Mouse (Mus musculus) neural tube, embryonic 14.5 days (tissue): ENCODE data around the gene Calu. TPM values are rescaled to one million over a fixed set of nuclear protein-coding genes. Genes with fewer than 3 reads are reported as not detected.

Source experiments
- ATAC-seq: fragments of 200-750 bp; cut with Nextera tagmentation; 2 replicates; pipeline ENCODE4 v1.8.0; 2017; ENCODE audit warnings: low read depth, mild to moderate bottlenecking, moderate TSS enrichment, moderate library complexity
- H3K27ac ChIP-seq: fragments of 300-500 bp; sonication (generic); 2 replicates; pipeline ENCODE4 v1.5.1; 2014; ENCODE audit warnings: low read depth, mild to moderate bottlenecking, control low read depth, low read length, moderate library complexity, mixed read lengths
- H3K27me3 ChIP-seq: fragments of 300-500 bp; sonication (generic); 2 replicates; pipeline ENCODE4 v1.6.1; 2014; ENCODE audit warnings: low read length; ENCODE audit not compliant: control insufficient read depth, insufficient read depth
- H3K36me3 ChIP-seq: fragments of 300-500 bp; sonication (generic); 2 replicates; pipeline ENCODE4 v1.6.1; 2014; ENCODE audit warnings: low read length, mixed read lengths; ENCODE audit not compliant: control insufficient read depth, insufficient read depth
- H3K4me1 ChIP-seq: fragments of 300-500 bp; sonication (generic); 2 replicates; pipeline ENCODE4 v1.6.1; 2014; ENCODE audit warnings: low read length; ENCODE audit not compliant: control insufficient read depth, insufficient read depth
- H3K4me2 ChIP-seq: fragments of 300-500 bp; sonication (generic); 2 replicates; pipeline ENCODE4 v1.6.1; 2014; ENCODE audit warnings: mild to moderate bottlenecking, low read depth, low read length, control low read depth
- H3K4me3 ChIP-seq: fragments of 300-500 bp; sonication (generic); 2 replicates; pipeline ENCODE4 v1.5.1; 2014; ENCODE audit warnings: low read depth, low read length, control low read depth, mixed read lengths
- H3K9ac ChIP-seq: fragments of 300-500 bp; sonication (generic); replicated peaks from 2 replicates; pipeline ENCODE4 v1.6.1; 2014; ENCODE audit warnings: low read depth, mild to moderate bottlenecking, control low read depth, low read length, mixed read lengths
- H3K9me3 ChIP-seq: fragments of 300-500 bp; sonication (generic); 2 replicates; pipeline ENCODE4 v1.6.1; 2016; ENCODE audit warnings: low read length; ENCODE audit not compliant: control insufficient read depth
- WGBS: fragments of 180-500 bp; shearing (Covaris S2); extraction: QIAGEN DNeasy Blood & Tissue Kit; methylation state at CpG from one replicate; pipeline ENCODE4 v1.1.7; 2014; 5-methylcytosine and 5-hydroxymethylcytosine counted together
- polyA plus RNA-seq: library from polyadenylated mRNA; unstranded; fragments of >200 nt; fragmentation: Nextera tagmentation; extraction: Ambion mirVana; gene quantifications from 2 replicates; pipeline ENCODE4 v1.2.1, GENCODE M21; 2014

Gene Calu
- polyA plus RNA-seq, 1 experiment from 2014 or later, result 141 TPM

DNA sequence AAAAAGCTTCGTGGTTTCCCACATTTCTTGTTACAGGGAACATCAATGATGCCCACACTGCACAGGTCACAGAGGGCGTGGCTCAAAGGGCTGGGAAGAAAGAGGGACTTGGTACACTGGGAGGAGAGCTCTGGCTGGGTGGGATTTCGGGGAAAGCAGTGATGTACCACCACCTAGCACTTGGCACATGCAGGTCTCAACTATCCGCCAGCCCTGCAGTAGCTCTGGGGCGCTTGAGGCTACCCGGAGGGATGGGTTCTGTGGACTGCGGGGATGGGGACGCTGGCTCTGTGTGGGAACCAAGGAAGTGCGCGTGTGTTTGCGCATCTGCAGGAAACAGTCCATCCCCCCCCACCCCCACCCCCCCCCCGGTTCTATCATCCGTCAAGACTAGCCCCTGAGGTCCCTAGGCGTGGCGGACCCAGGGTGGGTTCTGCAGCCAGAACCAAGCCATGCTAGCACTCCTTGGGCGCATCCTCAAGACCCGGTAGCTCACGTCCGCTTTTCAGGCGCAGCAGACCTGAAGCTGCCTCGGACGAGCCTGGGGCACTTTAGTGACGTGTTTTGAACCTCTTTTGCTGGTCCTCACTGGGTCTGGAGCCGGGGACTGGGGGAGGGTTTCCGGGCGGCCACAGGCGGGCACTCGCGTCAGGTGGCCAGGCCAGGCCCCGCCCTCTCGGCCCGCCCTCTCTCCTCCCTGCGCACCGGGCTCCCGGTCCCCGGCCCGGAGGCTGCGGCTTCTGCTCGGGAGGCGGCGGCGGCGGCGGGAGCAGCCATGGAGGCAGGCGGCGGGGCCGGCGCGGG lies 48.2 kb downstream of the Calu start, which contains the start of gene Ccdc136:
Gene Ccdc136, plus strand, starts transcription at position 400 of the 804 bp plus-strand sequence.
- WGBS, result 1% methylated on average over 42 of the region's 49 CpGs

DNA sequence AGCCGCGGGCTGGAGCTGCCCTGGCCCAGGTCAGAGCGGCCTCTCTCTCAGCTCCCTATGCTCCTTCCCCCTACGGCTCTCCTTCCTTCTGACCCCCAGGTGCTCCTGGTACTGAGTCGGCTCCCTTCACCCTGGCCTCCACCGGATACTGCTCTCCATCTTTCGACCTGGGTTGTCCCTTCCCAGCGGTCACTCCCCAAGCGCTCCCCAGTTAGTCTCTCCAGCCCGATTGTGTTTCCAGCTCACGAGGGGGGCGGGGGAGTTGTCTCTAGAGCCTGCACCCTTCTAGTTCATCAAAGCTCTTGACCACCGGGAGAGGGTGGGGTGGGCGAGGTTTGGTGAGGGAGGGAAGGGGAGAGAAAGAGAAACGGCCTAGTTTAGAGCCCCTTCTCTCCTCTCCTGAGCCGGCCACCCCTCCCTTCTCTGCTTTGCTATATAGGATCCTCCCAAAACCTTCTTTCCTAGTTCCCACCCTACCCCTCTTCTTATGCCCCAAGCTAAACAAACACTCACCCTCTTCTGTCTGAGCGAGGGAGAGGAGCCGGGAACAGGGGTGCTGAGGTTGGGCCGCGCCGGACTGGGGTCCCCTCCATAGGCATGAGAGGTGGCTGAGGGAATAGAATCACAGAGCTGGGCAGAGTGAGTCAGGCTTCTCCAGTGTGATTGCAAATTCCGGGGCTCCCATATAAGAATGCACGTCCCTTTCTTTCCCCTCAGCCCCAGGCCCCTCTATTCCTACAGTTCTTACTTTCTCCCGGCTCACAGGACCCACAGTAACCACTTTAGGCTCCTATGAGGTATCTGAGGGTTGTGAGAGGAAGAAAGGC lies 49.1 kb downstream of the Calu start:
- peak overlapping the region; percentile 72 for H3K27ac ChIP-seq
- H3K27me3 ChIP-seq, result no peaks in the 10 kb centered on the region; the same call in 1 of the 2 replicates
- 2% methylated on average over 20 of the region's 24 CpGs for WGBS
- H3K9ac ChIP-seq, result peak overlapping the region; percentile 72
- H3K36me3 ChIP-seq, result no peaks in the 10 kb centered on the region
- H3K4me2 ChIP-seq, result peak overlapping the region; percentile 70
- no peaks in the 10 kb centered on the region for H3K4me1 ChIP-seq
- H3K9me3 ChIP-seq, result no peaks in the 10 kb centered on the region
- H3K4me3 ChIP-seq, result peak overlapping the region; percentile 64
- peak; percentile 77 for ATAC-seq

More for the DNA sequence above, 48.2 kb downstream of the Calu start, which contains the start of gene Ccdc136:
- Histone ChIP-seq H3K4me2 (peak within 1 kb of the TSS; percentile 70), H3K9me3 (no peaks in the 10 kb centered on the region), H3K27ac (peak within 1 kb of the TSS; percentile 72), H3K4me1 (no peaks in the 10 kb centered on the region), H3K36me3 (no peaks in the 10 kb centered on the region), H3K4me3 (peak within 1 kb of the TSS; percentile 64), H3K9ac (peak within 1 kb of the TSS; percentile 72), H3K27me3 (no peaks in the 10 kb centered on the region; the same call in 1 of the 2 replicates)
- peak; percentile 94 for ATAC-seq

DNA sequence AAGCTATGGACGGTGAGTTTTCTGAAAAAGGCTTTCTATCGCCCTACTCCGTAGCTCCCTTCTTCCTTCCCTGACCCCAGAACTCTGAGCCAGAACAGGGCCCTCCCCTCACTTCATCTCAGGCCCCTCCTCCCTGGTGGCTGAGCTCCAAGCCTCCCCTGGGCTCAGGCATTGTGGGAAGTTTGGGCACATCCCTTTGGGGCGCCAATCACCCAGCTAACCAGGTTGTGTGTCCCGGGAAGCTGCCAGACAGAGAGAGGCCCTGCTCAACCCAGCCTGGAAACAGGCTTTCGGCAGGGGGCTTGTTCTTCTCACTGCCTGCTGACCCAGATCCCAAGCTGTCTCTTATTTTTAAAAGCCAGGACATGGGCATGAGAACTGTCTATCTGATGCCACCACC lies 49.7 kb downstream of the Calu start:
- Histone ChIP-seq H3K27ac (peak overlapping the region; percentile 72), H3K4me1 (no peaks in the 10 kb centered on the region), H3K4me3 (peak overlapping the region; percentile 64), H3K9me3 (no peaks in the 10 kb centered on the region), H3K4me2 (peak overlapping the region; percentile 70), H3K27me3 (no peaks in the 10 kb centered on the region; the same call in 1 of the 2 replicates), H3K36me3 (no peaks in the 10 kb centered on the region), H3K9ac (peak overlapping the region; percentile 72)
- peak; percentile 33; the same call in 1 of the 2 replicates for ATAC-seq
- WGBS, result 10% methylated on average over 6 of the region's 6 CpGs

DNA sequence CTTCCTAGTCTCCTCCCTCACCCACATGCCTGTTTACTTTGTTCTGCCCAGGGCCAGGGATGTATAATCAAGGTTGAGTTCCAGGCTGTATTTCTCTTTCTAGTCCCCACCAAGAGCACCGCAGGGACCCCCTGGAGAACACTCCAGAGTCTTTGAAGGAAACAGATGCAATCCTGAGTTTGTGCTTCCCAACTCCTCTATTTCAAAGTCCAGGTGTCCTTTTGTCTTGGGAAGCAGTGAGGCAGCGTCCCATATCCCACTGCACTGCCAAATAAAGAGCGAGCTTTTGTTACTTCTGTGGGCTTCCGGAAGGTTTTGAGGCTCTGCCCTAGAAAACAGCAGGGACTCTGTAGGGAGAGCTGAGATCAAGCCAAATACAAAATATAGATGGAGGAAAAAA lies 52.0 kb downstream of the Calu start:
- Histone ChIP-seq H3K27ac (no peak overlapping the region), H3K36me3 (no peaks in the 10 kb centered on the region)
- 64% methylated on average over 4 of the region's 4 CpGs for WGBS

GRCm38 (mm10) chr6:29402693-29403342 lies 54.9 kb downstream of the Calu start:
- no peak for ATAC-seq
- Histone ChIP-seq H3K36me3 (no peaks in the 10 kb centered on the region), H3K27ac (no peak overlapping the region), H3K9me3 (no peaks in the 10 kb centered on the region), H3K4me1 (no peaks in the 10 kb centered on the region), H3K27me3 (no peaks in the 10 kb centered on the region), H3K4me2 (no peak overlapping the region), H3K9ac (no peak overlapping the region), H3K4me3 (no peak overlapping the region)
- 9% methylated on average over 34 of the region's 34 CpGs for WGBS

More for the DNA sequence above, 52.0 kb downstream of the Calu start:
- Histone ChIP-seq H3K4me2 (no peak overlapping the region), H3K9ac (no peak overlapping the region), H3K4me3 (no peak overlapping the region), H3K27me3 (no peaks in the 10 kb centered on the region; the same call in 1 of the 2 replicates), H3K4me1 (no peaks in the 10 kb centered on the region), H3K9me3 (no peaks in the 10 kb centered on the region)
- ATAC-seq, result no peak

DNA sequence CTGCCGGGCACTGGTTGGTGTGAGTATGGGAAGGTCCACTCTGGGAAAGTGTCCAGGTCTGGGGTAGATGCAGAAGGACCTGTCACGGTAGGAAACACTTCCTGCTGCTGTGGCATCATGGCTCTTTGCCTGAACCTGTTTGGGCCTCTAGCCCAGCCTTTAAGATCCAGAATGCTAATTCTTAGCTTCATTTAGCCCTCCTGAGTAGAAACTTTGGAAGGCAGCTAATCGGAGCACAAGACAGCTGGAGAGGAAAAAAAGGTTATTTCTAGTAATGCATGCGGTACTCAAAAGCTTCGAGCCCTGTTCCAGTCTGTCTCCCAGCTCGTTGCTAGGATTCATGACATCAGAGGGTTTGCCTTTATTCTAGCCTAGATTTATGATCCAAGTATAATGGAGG lies 58.5 kb downstream of the Calu start:
- Histone ChIP-seq H3K9ac (no peak overlapping the region), H3K4me1 (no peaks in the 10 kb centered on the region), H3K9me3 (no peaks in the 10 kb centered on the region), H3K27me3 (no peaks in the 10 kb centered on the region), H3K4me3 (no peak overlapping the region), H3K27ac (peak overlapping the region; percentile 55), H3K36me3 (peaks cover 13% of the 10 kb centered on the region; the same call in 1 of the 2 replicates), H3K4me2 (no peak overlapping the region)
- ATAC-seq, result peak; percentile 58; the same call in 1 of the 2 replicates
- WGBS, result 32% methylated on average over 6 of the region's 6 CpGs

GRCm38 (mm10) chr6:29415446-29415845 lies 67.6 kb downstream of the Calu start:
- Histone ChIP-seq H3K4me3 (no peak overlapping the region), H3K9me3 (no peaks in the 10 kb centered on the region), H3K36me3 (peaks cover 11% of the 10 kb centered on the region), H3K4me1 (no peaks in the 10 kb centered on the region), H3K27me3 (no peaks in the 10 kb centered on the region), H3K27ac (no peak overlapping the region), H3K9ac (no peak overlapping the region), H3K4me2 (no peak overlapping the region)
- no peak for ATAC-seq
- 89% methylated on average over 9 of the region's 9 CpGs for WGBS

GRCm38 (mm10) chr6:29420596-29420995 lies 72.7 kb downstream of the Calu start:
- no peaks in the 10 kb centered on the region for H3K9me3 ChIP-seq
- ATAC-seq, result no peak
- 88% methylated on average over 2 of the region's 2 CpGs for WGBS
- no peak overlapping the region for H3K4me2 ChIP-seq
- H3K4me1 ChIP-seq, result no peaks in the 10 kb centered on the region
- no peak overlapping the region for H3K9ac ChIP-seq
- no peaks in the 10 kb centered on the region for H3K27me3 ChIP-seq
- peaks cover 4% of the 10 kb centered on the region; the same call in 1 of the 2 replicates for H3K36me3 ChIP-seq
- no peak overlapping the region for H3K4me3 ChIP-seq
- H3K27ac ChIP-seq, result no peak overlapping the region
